ENCODE assay signal across 19 mouse cellular contexts in genomic region chr12:46507829-46508228, GRCm38 (mm10).
"Had no signal": no experiment of that assay in that cellular context is flagged by ENCODE, and none has a peak within 500 bp of the region (broad histone marks: within the 10 kb centered on the region; RNA-seq: fewer than 3 reads in every experiment).

No protein-coding gene starts in this region.

- H3K36me3 ChIP-seq: limb, embryonic 15.5 days; liver, embryonic 12.5 days; midbrain, embryonic 10.5 days; midbrain, embryonic 12.5 days; neural tube, embryonic 13.5 days; neural tube, embryonic 15.5 days; stomach, embryonic 15.5 days had no signal

- DNase-seq: lung, postnatal 36 days; retina, postnatal 1 day; right cerebral cortex, adult 18-20 months; right cerebral cortex, postnatal 25 days; right cerebral cortex, postnatal 4 days; thymus, adult 2 months; thymus, postnatal 25 days; thymus, postnatal 4 days had no signal

- H3K4me1 ChIP-seq: limb, embryonic 15.5 days; liver, embryonic 12.5 days; midbrain, embryonic 10.5 days; midbrain, embryonic 12.5 days; neural tube, embryonic 13.5 days; neural tube, embryonic 15.5 days; stomach, embryonic 15.5 days had no signal

- H3K27me3 ChIP-seq: limb, embryonic 15.5 days; liver, embryonic 12.5 days; midbrain, embryonic 12.5 days; neural tube, embryonic 13.5 days; neural tube, embryonic 15.5 days; stomach, embryonic 15.5 days had no signal

- H3K9me3 ChIP-seq: limb, embryonic 15.5 days; liver, embryonic 12.5 days; neural tube, embryonic 15.5 days; stomach, embryonic 15.5 days had no signal

- H3K4me3 ChIP-seq: limb, embryonic 15.5 days; liver, embryonic 12.5 days; midbrain, embryonic 10.5 days; midbrain, embryonic 12.5 days; myocyte; neural tube, embryonic 13.5 days; neural tube, embryonic 15.5 days; stomach, embryonic 15.5 days had no signal

- H3K27ac ChIP-seq: limb, embryonic 15.5 days; liver, embryonic 12.5 days; liver, embryonic 14.5 days; midbrain, embryonic 10.5 days; midbrain, embryonic 12.5 days; neural tube, embryonic 13.5 days; neural tube, embryonic 15.5 days; stomach, embryonic 15.5 days; stomach, postnatal 0 days had no signal

- H3K4me2 ChIP-seq: limb, embryonic 15.5 days; liver, embryonic 12.5 days; midbrain, embryonic 12.5 days; neural tube, embryonic 13.5 days; neural tube, embryonic 15.5 days; stomach, embryonic 15.5 days had no signal

- ATAC-seq: liver, embryonic 12.5 days; midbrain, embryonic 16.5 days had no signal

- H3K9ac ChIP-seq: limb, embryonic 15.5 days; liver, embryonic 12.5 days; liver, embryonic 14.5 days; midbrain, embryonic 12.5 days; neural tube, embryonic 13.5 days; neural tube, embryonic 15.5 days; stomach, embryonic 15.5 days had no signal
